Mouse (Mus musculus): ENCODE data around the gene G2e3.
A peak's percentile ranks its signal among the peaks of the same experiment; 100 is the strongest.

G2e3 gene

GRCm38 (mm10) chr12:51347988-51348697 is at the start of gene G2e3:
Gene G2e3, plus strand, starts transcription at chr12:51348061.
- DNase-seq (ENCODE audit: low read depth, low spot score) = peak; percentile 92

DNA sequence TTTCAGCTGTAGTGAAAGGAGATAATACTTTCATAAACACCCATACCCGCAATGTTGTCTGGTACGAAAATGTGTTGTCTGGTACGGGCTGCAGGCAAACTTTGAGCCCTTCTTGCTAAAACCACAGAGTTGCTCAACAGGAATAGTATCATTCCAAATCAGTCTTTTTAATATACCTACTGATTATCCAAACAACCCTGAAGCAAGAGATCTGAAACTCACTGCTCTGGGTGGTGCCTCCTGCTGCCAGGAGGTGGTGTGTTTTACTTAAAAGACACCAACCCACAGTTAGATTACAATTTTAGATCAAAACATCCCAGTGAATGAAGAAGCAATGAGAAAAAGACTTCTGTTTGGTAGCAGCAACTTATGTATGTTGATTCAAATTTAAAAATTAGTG is 24.3 kb upstream of the G2e3 start:
- no peak for DNase-seq (ENCODE audit: low read depth, low spot score)

DNA sequence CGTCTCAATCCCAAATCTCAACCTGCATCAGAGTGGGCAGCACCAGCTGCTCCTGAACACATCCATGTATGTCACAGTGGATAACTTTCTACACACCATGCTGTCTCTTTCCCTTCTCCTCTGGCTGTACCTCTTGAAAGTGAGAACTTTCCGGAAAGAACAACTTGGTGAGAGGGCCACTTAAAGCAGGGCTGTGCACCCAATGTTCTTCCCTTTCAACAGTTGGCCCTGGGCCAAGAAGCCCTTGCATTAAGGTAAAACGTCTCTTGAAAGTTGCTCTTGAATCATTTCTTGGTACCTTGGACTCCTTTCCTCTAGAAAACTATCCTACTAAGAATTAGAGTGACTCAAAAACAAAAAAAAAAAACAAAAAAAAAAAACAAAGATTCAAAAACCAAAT is 21.0 kb upstream of the G2e3 start:
- DNase-seq (ENCODE audit: low read depth, low spot score) = no peak

GRCm38 (mm10) chr12:51337014-51337413 is 10.8 kb upstream of the G2e3 start:
- no peak for DNase-seq (ENCODE audit: low read depth, low spot score)

- no peak for DNase-seq (ENCODE audit: low read depth, low spot score)
These were observed 1.7 kb upstream of the G2e3 start for GRCm38 (mm10) chr12:51346121-51346520.

GRCm38 (mm10) chr12:51348698-51348998 is 787 bp downstream of the G2e3 start:
- no peak for DNase-seq (ENCODE audit: low read depth, low spot score)

- no peak for DNase-seq (ENCODE audit: low read depth, low spot score)
These were observed 7.4 kb downstream of the G2e3 start for GRCm38 (mm10) chr12:51355296-51355695.

DNA sequence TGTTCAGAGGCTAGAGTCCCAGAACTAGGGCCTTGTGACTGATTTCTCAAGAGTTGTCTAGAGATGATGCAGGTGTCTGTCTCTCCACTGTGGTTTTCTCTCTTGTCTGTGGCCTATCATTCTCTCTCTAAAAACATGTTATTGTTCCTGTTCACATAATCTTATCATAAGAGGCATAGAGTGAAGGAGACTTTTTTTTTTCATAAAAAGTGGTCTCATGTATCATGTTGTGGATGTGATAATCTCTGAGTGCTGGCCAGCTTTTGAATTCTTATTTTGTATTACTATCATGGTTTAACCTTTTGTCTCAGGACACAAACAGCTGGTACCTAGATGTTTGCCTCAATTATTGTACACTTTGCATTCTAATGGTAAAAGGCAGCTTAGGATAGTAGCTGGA is 13.4 kb downstream of the G2e3 start:
- no peak for DNase-seq (ENCODE audit: low read depth, low spot score)

DNA sequence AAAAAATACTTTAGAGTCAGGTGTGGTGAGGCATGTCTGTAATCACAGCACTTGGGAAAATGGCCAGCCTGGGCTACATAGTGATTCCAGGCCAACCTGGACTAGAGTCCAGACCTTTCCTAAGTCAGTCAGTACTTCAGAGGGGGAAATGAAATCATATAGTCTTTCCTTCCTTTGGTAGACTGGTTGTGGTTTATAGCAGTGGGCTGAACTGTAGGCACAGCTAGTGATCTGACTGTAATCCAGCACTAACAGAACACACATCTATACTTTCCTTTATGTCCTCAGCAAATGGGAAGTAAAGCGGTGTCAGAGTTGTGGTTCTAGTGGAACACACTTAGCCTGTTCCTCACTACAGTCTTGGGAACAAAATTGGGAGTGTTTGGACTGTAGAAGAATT is 15.0 kb downstream of the G2e3 start:
- no peak for DNase-seq (ENCODE audit: low read depth, low spot score)

GRCm38 (mm10) chr12:51368504-51368903 is 20.6 kb downstream of the G2e3 start:
- no peak for DNase-seq (ENCODE audit: low read depth, low spot score)

- peak; percentile 88 for DNase-seq (ENCODE audit: low read depth, low spot score)
These were observed 29.4 kb downstream of the G2e3 start, which contains the start of gene Scfd1 for GRCm38 (mm10) chr12:51377003-51377887. Gene Scfd1, plus strand, starts transcription at chr12:51377510.

- DNase-seq (ENCODE audit: low read depth, low spot score) = no peak
These were observed 30.0 kb downstream of the G2e3 start for GRCm38 (mm10) chr12:51377888-51378190.

DNA sequence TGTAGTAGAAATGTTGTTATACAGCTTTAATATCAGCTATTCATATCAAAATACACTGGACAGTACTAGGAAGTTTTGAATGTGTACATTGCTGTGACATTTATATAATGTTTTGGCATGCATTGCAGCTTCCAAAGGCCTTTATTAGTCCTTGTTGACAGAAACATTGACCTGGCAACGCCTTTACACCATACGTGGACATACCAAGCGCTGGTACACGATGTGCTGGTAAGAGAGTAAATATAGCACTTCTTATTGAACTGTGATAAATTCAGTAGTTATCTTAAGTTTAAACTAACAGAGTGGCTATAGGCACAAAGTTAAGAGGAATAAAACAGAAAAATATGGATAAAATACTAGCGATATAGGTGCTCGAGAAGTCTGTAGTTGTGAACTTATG is 52.0 kb downstream of the G2e3 start:
- DNase-seq (ENCODE audit: low read depth, low spot score) = no peak

- DNase-seq (ENCODE audit: low read depth, low spot score) = peak; percentile 17
These were observed 54.3 kb downstream of the G2e3 start for GRCm38 (mm10) chr12:51402060-51402698.

DNA sequence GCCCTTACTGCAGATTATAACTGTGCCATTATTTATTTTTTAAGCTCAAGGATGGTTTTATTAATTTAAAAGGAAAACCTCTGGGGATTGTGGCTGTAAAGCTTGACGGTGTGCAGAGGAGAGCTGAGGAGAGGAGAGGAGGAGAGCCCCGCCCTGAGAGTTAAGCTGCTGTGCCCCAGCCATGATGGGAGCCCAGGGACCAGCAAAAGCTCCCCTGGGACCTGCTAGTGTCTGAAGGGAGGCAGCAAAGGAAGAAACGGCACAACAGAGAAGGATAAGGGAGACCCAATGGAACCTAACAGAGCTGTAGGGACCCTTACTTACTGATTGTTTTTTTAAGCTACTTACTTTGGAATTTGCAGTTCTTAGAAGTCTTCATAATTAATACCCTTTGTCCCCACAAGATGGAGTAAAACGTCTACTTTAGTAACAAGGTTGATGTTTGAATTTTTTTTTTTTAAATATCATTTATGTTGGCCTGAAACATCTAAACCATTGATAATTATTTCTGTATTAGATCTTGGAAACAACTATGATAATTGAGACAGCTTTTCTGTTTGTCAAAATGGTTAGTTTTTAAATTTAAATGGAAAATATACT is 56.2 kb downstream of the G2e3 start:
- DNase-seq (ENCODE audit: low read depth, low spot score) = no peak

DNA sequence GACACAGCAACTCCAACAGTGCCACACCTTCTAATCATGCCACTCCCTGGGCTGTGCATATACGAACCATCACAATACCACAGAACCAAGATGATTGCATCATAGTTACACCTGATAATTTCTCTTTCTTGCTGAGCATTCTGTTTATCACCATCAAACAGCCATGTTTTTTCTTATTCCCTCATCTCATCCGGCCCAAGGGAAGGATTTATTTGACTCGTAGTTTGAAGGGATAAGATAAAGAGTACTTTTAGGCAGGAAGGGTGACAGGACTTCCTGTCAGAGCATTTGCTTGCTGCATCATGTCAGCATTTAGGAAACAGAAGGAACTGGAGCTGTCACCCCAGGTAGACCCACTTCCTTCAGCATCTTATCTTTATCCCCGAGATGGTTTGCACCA is 63.5 kb downstream of the G2e3 start:
- DNase-seq (ENCODE audit: low read depth, low spot score) = no peak
